Mouse (Mus musculus) fat pad, adult 2 months (tissue): Measurements from ENCODE around the gene Aldh3a1.

ENCODE experiments used
- DNase-seq: peaks from one replicate; pipeline ENCODE4 v3.0.0-alpha.2; 2011; ENCODE audit warnings: low read depth, low spot score; ENCODE audit errors: extremely low read depth

The Aldh3a1 gene

GRCm38 (mm10) chr11:61234174-61234573, 26.8 kb downstream of the Aldh3a1 start:
- DNase-seq, result no peak

DNA sequence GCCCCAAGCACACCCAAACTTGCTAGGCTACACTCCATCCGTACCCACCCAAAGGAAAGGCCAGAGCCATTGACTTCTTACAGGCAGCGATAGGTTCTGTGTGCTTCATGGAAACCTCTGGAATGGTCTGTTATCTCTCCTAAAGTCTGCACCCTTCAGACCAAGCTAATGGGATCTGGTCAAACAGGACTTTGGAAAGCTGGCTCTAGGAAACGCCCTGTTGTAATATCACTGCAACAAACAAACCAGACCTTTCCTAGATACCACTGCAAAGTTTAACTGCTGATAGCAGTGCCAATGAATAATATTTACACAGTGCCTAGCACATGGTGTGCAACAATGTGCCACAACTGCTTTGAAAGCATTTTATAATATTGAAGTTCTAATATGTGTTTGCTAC, 28.7 kb downstream of the Aldh3a1 start:
- DNase-seq, result no peak

DNA sequence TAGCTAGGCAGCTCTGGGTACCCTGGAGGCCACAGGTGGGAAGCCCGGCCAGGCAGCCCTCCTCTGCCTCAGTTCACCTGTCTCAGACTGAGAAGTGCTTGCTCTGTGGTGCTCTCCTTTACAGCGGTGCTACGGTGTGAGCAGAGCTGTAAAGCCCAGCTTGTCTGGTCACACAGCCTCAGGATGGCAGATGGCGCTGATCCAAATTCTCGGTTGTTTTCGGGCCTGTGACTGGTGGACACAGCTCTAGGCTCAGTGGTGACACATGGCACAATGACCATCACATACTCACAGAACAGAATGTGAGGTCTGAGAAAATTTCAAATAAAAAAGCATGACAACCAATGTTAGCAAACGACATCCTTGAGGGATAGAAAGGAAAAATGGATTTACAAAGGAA, 37.1 kb downstream of the Aldh3a1 start:
- DNase-seq, result no peak

GRCm38 (mm10) chr11:61251741-61252140, 44.4 kb downstream of the Aldh3a1 start:
- no peak for DNase-seq

DNA sequence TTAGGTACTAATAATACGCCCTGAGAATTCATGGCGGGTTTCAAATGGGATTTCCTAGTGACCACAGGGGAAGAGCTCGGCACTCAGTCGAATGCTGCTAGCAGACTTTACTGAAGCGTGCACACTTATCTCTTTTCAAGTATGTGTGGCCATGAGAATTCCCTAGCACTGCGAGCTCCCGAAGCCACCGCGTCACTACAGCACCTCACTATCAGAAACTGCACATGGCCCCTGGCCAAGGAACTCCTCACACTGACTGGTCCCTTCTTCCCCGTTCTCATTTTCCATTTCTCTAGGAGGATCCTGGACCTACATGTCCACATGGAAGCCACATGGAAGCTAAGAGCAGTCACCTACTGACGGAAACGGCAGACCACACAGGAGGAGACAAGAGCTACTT, 45.5 kb downstream of the Aldh3a1 start:
- DNase-seq, result no peak

- DNase-seq, result no peak
Observed at GRCm38 (mm10) chr11:61259106-61259505, 51.8 kb downstream of the Aldh3a1 start.

- no peak for DNase-seq
Observed at GRCm38 (mm10) chr11:61262516-61262915, 55.2 kb downstream of the Aldh3a1 start.

- DNase-seq, result no peak
Observed at GRCm38 (mm10) chr11:61263841-61264240, 56.5 kb downstream of the Aldh3a1 start.

DNA sequence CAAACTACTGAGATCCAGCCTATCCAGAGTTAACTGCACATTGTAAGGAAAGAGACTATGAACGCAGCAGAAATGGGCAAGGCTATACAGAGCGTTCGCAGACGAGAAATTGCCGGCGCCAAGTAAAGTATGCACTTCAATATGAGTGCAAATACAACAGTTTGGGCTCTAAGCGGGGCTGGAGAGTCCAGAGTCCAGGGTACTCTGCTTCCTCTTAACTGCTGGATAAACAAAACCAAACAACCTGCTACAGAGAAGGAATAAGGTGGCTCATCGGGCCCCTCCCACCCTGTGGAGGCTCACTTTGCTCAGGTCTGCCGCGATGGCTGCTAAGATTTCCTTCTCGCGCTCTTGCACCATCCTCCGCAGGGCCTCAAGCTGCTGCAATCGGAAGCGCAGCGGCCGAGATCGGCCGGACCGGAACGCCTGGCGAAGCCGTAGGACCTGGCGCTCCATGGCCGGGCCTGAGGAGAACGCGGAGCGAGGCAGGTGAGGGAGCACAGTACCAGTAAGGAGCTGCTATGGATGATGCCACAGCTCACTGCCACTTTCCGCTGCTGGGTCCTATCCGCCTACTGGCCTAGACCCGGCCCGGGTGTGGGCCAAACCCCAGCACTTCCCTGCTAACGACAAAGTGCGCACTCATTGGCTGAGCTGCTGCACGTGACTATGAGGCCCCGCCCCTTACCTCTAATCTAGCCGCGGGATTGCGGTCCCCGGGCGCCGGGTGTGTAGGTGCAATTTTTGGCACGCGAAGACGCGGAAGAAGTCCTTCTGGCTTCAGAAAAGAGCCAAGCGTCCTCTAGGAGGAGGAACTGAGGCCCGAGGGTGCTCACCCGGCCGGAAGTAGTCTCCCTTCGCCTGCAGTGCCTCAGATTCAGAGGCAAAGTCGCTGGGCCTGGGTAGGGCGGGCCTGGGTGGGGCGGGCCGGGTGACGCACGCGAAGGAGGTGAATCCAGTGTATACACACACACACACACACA, 59.5 kb downstream of the Aldh3a1 start, which contains the start of gene Aldh3a2:
Gene Aldh3a2 (minus strand): TSS at position 914 of the 983 bp plus-strand sequence.
- no peak for DNase-seq
